10 mouse cellular contexts compared by ENCODE assay signal in genomic region chr9:41936598-41936997, GRCm38 (mm10).
DNase-seq lines count a peak whose midpoint lies in the region; ATAC-seq and TF ChIP-seq lines count a peak whose summit lies in the region.
"Had no signal": no experiment of that assay in that cellular context is flagged by ENCODE, and none has a peak within 500 bp of the region (broad histone marks: within the 10 kb centered on the region; RNA-seq: fewer than 3 reads in every experiment).

No protein-coding gene starts in this region.

- no peak for DNase-seq in frontal cortex, postnatal 36 days (ENCODE audit: low spot score in 2 of 2)
- peak; percentile 96 for DNase-seq in brain, embryonic 14.5 days (ENCODE audit: low read depth)
- DNase-seq in limb, embryonic 14.5 days (ENCODE audit: low spot score) = peak; percentile 83
- no peak for DNase-seq in urinary bladder, postnatal 14 days (ENCODE audit: low spot score)
- no peak for DNase-seq in gastrocnemius, postnatal 25 days
- no peak for DNase-seq in cerebellum, postnatal 4 days (ENCODE audit: low spot score in 2 of 2)

- H3K9ac ChIP-seq in forebrain, embryonic 16.5 days (replicated peaks; ENCODE audit: low read depth, low read length) = no peak overlapping the region
- H3K9ac ChIP-seq in limb, embryonic 14.5 days (ENCODE audit: low read depth, low read length, severe bottlenecking) = no peak overlapping the region

- peaks cover 44% of the 10 kb centered on the region for H3K4me1 ChIP-seq in forebrain, embryonic 16.5 days (replicated peaks; ENCODE audit: control insufficient read depth, insufficient read depth, low read length)
- H3K4me1 ChIP-seq in limb, embryonic 14.5 days (ENCODE audit: control insufficient read depth, insufficient read depth, low read length) = peaks cover 71% of the 10 kb centered on the region

- H3K36me3 ChIP-seq in forebrain, embryonic 16.5 days (ENCODE audit: control insufficient read depth, insufficient read depth) = no peaks in the 10 kb centered on the region
- H3K36me3 ChIP-seq in limb, embryonic 14.5 days (ENCODE audit: control insufficient read depth, insufficient read depth, low read length) = no peaks in the 10 kb centered on the region
- H3K36me3 ChIP-seq: intestine, embryonic 15.5 days had no signal

- ATAC-seq in frontal cortex, adult (ENCODE audit: low TSS enrichment) = peak; percentile 77
- 0 out of 2 replicates have a peak, but pooled peaks have one; percentile 53 for ATAC-seq in forebrain, embryonic 16.5 days
- ATAC-seq in limb, embryonic 14.5 days (ENCODE audit: low FRiP score, low read depth) = peak; percentile 45; the same call in 1 of the 2 replicates

- no peak for TF ChIP-seq CTCF in brain, embryonic 14.5 days (IDR thresholded peaks at IDR 0.05; ENCODE audit: borderline replicate concordance, extremely low read depth, insufficient read depth, insufficient read length)

- H3K4me2 ChIP-seq in forebrain, embryonic 16.5 days (ENCODE audit: low read length) = no peak overlapping the region
- H3K4me2 ChIP-seq in limb, embryonic 14.5 days (replicated peaks; ENCODE audit: low read depth, low read length, severe bottlenecking) = no peak overlapping the region

- H3K9me3 ChIP-seq in forebrain, embryonic 16.5 days (ENCODE audit: control insufficient read depth, low read length) = no peaks in the 10 kb centered on the region
- H3K9me3 ChIP-seq in limb, embryonic 14.5 days (ENCODE audit: control insufficient read depth, low read length) = no peaks in the 10 kb centered on the region
- H3K9me3 ChIP-seq: intestine, embryonic 15.5 days had no signal

- H3K27me3 ChIP-seq in forebrain, embryonic 16.5 days (replicated peaks; ENCODE audit: control insufficient read depth, insufficient read depth, low read length) = no peaks in the 10 kb centered on the region
- no peaks in the 10 kb centered on the region for H3K27me3 ChIP-seq in limb, embryonic 14.5 days (ENCODE audit: control insufficient read depth, insufficient read depth, low read length)
- H3K27me3 ChIP-seq: intestine, embryonic 15.5 days had no signal

- no peak for TF ChIP-seq POLR2A in brain, embryonic 14.5 days (IDR thresholded peaks at IDR 0.05; ENCODE audit: borderline replicate concordance, extremely low read depth, insufficient read depth, insufficient read length, poor library complexity, severe bottlenecking)
- TF ChIP-seq POLR2A in limb, embryonic 14.5 days (IDR thresholded peaks at IDR 0.05; ENCODE audit: borderline replicate concordance, extremely low read depth, insufficient read depth, insufficient read length) = no peak

- 6% methylated on average over 1 of the region's 1 CpGs for WGBS in forebrain, embryonic 16.5 days
- WGBS in limb, embryonic 14.5 days = 11% methylated on average over 1 of the region's 1 CpGs

- H3K27ac ChIP-seq in forebrain, embryonic 16.5 days (ENCODE audit: low read length) = peak overlapping the region; percentile 99
- no peak overlapping the region for H3K27ac ChIP-seq in limb, embryonic 14.5 days (replicated peaks; ENCODE audit: low read depth, low read length)

- H3K4me3 ChIP-seq in forebrain, embryonic 16.5 days (replicated peaks; ENCODE audit: low read length) = no peak overlapping the region
- no peak overlapping the region for H3K4me3 ChIP-seq in limb, embryonic 14.5 days (replicated peaks; ENCODE audit: low read length)
- H3K4me3 ChIP-seq: erythroblast, embryonic 14.5 days had no signal

Comparison
In these comparisons a context has a peak if more than half of its experiments do, and no peak if none do; other contexts are left out.
1. DNase-seq: peak in brain, embryonic 14.5 days (single experiment) and limb, embryonic 14.5 days (single experiment); none in frontal cortex, postnatal 36 days (0 of 2), urinary bladder, postnatal 14 days (single experiment), gastrocnemius, postnatal 25 days (single experiment) and cerebellum, postnatal 4 days (0 of 2).
2. Peak in every context shown above with its lines, with median percentiles within 50 percentile points of each other: ATAC-seq.